Mouse (Mus musculus) heart, embryonic 14.5 days (tissue): ENCODE measurements at regions not wholly inside any gene's neighbourhood (a gene's known extent, or its start where the extent isn't known, plus 50 kb on each side); places are given as distances from the start of the nearest gene placed in this dataset.
A peak's percentile ranks its signal among the peaks of the same experiment; 100 is the strongest.

ENCODE experiments used
- ATAC-seq: fragments of 200-750 bp; cut with Nextera tagmentation; 2 replicates; pipeline ENCODE4 v1.8.0; 2017; ENCODE audit warnings: low read depth, moderate TSS enrichment; ENCODE audit not compliant: insufficient number of reproducible peaks, insufficient read depth, low FRiP score
- H3K27ac ChIP-seq, 2 experiments: fragments of 200-500 bp in 1 of 2; fragments of 300-500 bp in 1 of 2; sonication (generic) in 1 of 2; replicated peaks in 1 of 2; 2 replicates each; pipeline ENCODE4 v1.5.1; 2012 to 2014; ENCODE audit warnings: low read depth in 2 of 2, low read length in 2 of 2, control low read depth in 1 of 2, mild to moderate bottlenecking in 1 of 2, mixed read lengths in 1 of 2; ENCODE audit not compliant: control insufficient read depth in 1 of 2, insufficient read depth in 1 of 2
- H3K27me3 ChIP-seq: fragments of 300-500 bp; sonication (generic); 2 replicates; pipeline ENCODE4 v1.6.1; 2014; ENCODE audit warnings: mild to moderate bottlenecking, low read length, control low read depth; ENCODE audit not compliant: control insufficient read depth, insufficient read depth
- H3K36me3 ChIP-seq: fragments of 300-500 bp; sonication (generic); 2 replicates; pipeline ENCODE4 v1.6.1; 2014; ENCODE audit warnings: mild to moderate bottlenecking, control low read depth, low read length, mixed read lengths; ENCODE audit not compliant: control insufficient read depth, insufficient read depth
- H3K4me1 ChIP-seq, 2 experiments: fragments of 200-500 bp in 1 of 2; fragments of 300-500 bp in 1 of 2; sonication (generic) in 1 of 2; 2 replicates each; pipeline ENCODE4 v1.6.1; 2012 to 2014; ENCODE audit warnings: low read length in 2 of 2, control low read depth in 1 of 2, mixed read lengths in 1 of 2; ENCODE audit not compliant: control insufficient read depth in 2 of 2, insufficient read depth in 2 of 2
- H3K4me2 ChIP-seq: fragments of 300-500 bp; sonication (generic); 2 replicates; pipeline ENCODE4 v1.6.1; 2014; ENCODE audit warnings: mild to moderate bottlenecking, low read length
- H3K4me3 ChIP-seq, 2 experiments: fragments of 200-500 bp in 1 of 2; fragments of 300-500 bp in 1 of 2; sonication (generic) in 1 of 2; 2 replicates each; pipeline ENCODE4 v1.5.1; 2012 to 2014; ENCODE audit warnings: low read length in 2 of 2, mild to moderate bottlenecking in 2 of 2, control low read depth in 1 of 2, low read depth in 1 of 2, moderate library complexity in 1 of 2; ENCODE audit not compliant: control insufficient read depth in 1 of 2, insufficient read depth in 1 of 2
- H3K9ac ChIP-seq: fragments of 300-500 bp; sonication (generic); 2 replicates; pipeline ENCODE4 v1.6.1; 2014; ENCODE audit warnings: mild to moderate bottlenecking, low read length
- H3K9me3 ChIP-seq: fragments of 300-500 bp; sonication (generic); 2 replicates; pipeline ENCODE4 v1.6.1; 2016; ENCODE audit warnings: low read length, control low read depth; ENCODE audit not compliant: control insufficient read depth
- WGBS: fragments of 180-500 bp; shearing (Covaris S2); extraction: QIAGEN DNeasy Blood & Tissue Kit; methylation state at CpG from one replicate; pipeline ENCODE4 v1.1.7; 2014; 5-methylcytosine and 5-hydroxymethylcytosine counted together

- 67% methylated on average over 8 of the region's 8 CpGs for WGBS
- no peak for ATAC-seq
- 0 out of 2 replicates have a peak overlapping the region, but pooled peaks have one; percentile 2 for H3K9ac ChIP-seq
- no peaks in the 10 kb centered on the region for H3K9me3 ChIP-seq
- no peak overlapping the region for H3K4me3 ChIP-seq
- H3K27ac ChIP-seq = peak overlapping the region in 1 of 2 experiments; percentile 79; a peak in 2 of 4 replicates
- no peaks in the 10 kb centered on the region for H3K27me3 ChIP-seq
- no peaks in the 10 kb centered on the region for H3K36me3 ChIP-seq
- H3K4me1 ChIP-seq = peaks cover 15 to 27% of the 10 kb centered on the region in 2 experiments
- H3K4me2 ChIP-seq = no peak overlapping the region
Measured at GRCm38 (mm10) chr13:28628751-28629150, 324.8 kb downstream of the Sox4 start.

- H3K36me3 ChIP-seq = no peaks in the 10 kb centered on the region
- no peaks in the 10 kb centered on the region for H3K27me3 ChIP-seq
- H3K4me3 ChIP-seq = no peak overlapping the region
- H3K4me2 ChIP-seq = no peak overlapping the region
- no peaks in the 10 kb centered on the region; a peak in 1 of 4 replicates for H3K4me1 ChIP-seq
- 27% methylated on average over 3 of the region's 3 CpGs for WGBS
- H3K9ac ChIP-seq = no peak overlapping the region
- H3K27ac ChIP-seq = no peak overlapping the region
- no peaks in the 10 kb centered on the region for H3K9me3 ChIP-seq
- no peak for ATAC-seq
Measured at GRCm38 (mm10) chr13:28618961-28619360, 334.6 kb downstream of the Sox4 start.

GRCm38 (mm10) chr13:28617503-28617902, 336.0 kb downstream of the Sox4 start:
- Histone ChIP-seq H3K27me3 (no peaks in the 10 kb centered on the region), H3K4me3 (no peak overlapping the region), H3K36me3 (no peaks in the 10 kb centered on the region), H3K4me2 (no peak overlapping the region), H3K4me1 (no peaks in the 10 kb centered on the region; a peak in 1 of 4 replicates), H3K9ac (no peak overlapping the region), H3K9me3 (no peaks in the 10 kb centered on the region), H3K27ac (no peak overlapping the region)
- ATAC-seq = no peak
- WGBS = 87% methylated on average over 4 of the region's 4 CpGs

GRCm38 (mm10) chr13:28616645-28617381, 336.7 kb downstream of the Sox4 start:
- H3K36me3 ChIP-seq = no peaks in the 10 kb centered on the region
- no peak overlapping the region for H3K9ac ChIP-seq
- no peak overlapping the region for H3K4me3 ChIP-seq
- 77% methylated on average over 9 of the region's 9 CpGs for WGBS
- no peak overlapping the region for H3K27ac ChIP-seq
- H3K9me3 ChIP-seq = no peaks in the 10 kb centered on the region
- no peaks in the 10 kb centered on the region; a peak in 1 of 4 replicates for H3K4me1 ChIP-seq
- no peaks in the 10 kb centered on the region for H3K27me3 ChIP-seq
- H3K4me2 ChIP-seq = no peak overlapping the region
- ATAC-seq = no peak

- peaks cover 2 to 7% of the 10 kb centered on the region in 2 experiments; a peak in 2 of 4 replicates for H3K4me1 ChIP-seq
- H3K27ac ChIP-seq = peak overlapping the region; percentile 56 to 63
- ATAC-seq = peak; percentile 64
- WGBS = 28% methylated on average over 6 of the region's 6 CpGs
- no peaks in the 10 kb centered on the region for H3K9me3 ChIP-seq
- H3K4me2 ChIP-seq = no peak overlapping the region
- H3K27me3 ChIP-seq = no peaks in the 10 kb centered on the region
- H3K36me3 ChIP-seq = no peaks in the 10 kb centered on the region
- H3K4me3 ChIP-seq = no peak overlapping the region
- no peak overlapping the region for H3K9ac ChIP-seq
Measured at GRCm38 (mm10) chr13:28607551-28608114, 345.9 kb downstream of the Sox4 start.

- Histone ChIP-seq H3K27me3 (no peaks in the 10 kb centered on the region), H3K9ac (no peak overlapping the region), H3K27ac (no peak overlapping the region), H3K4me3 (no peak overlapping the region), H3K9me3 (no peaks in the 10 kb centered on the region), H3K36me3 (no peaks in the 10 kb centered on the region), H3K4me1 (peaks cover 2 to 7% of the 10 kb centered on the region in 2 experiments; a peak in 2 of 4 replicates), H3K4me2 (no peak overlapping the region)
- ATAC-seq = no peak
- WGBS = 69% methylated on average over 1 of the region's 1 CpGs
Measured at GRCm38 (mm10) chr13:28606651-28607050, 346.9 kb downstream of the Sox4 start.

GRCm38 (mm10) chr13:28605833-28606232, 347.7 kb downstream of the Sox4 start:
- Histone ChIP-seq H3K27me3 (no peaks in the 10 kb centered on the region), H3K9me3 (no peaks in the 10 kb centered on the region), H3K36me3 (no peaks in the 10 kb centered on the region), H3K27ac (no peak overlapping the region), H3K4me1 (peaks cover 2 to 7% of the 10 kb centered on the region in 2 experiments; a peak in 2 of 4 replicates), H3K9ac (no peak overlapping the region), H3K4me2 (no peak overlapping the region), H3K4me3 (no peak overlapping the region)
- WGBS = 74% methylated on average over 1 of the region's 1 CpGs
- ATAC-seq = no peak
